Mouse (Mus musculus) heart, adult 18-20 months (tissue): Measurements from ENCODE around the gene Prss57. TPM values are rescaled to one million over a fixed set of nuclear protein-coding genes. Genes with fewer than 3 reads are reported as not detected.

Experiments
- DNase-seq, 2 experiments: peaks; one replicate each; pipeline ENCODE4 v3.0.0; 2021 to 2022; ENCODE audit warnings: mixed read lengths in 1 of 2
- total RNA-seq, 2 experiments: library from RNA; stranded (reverse); gene quantifications; 2 replicates each; pipeline ENCODE4 v1.2.3; 2021

Prss57 gene
- total RNA-seq, 2 experiments from 2014 or later = not detected

- DNase-seq = peak; percentile 63 to 65
These were observed 35.8 kb downstream of the Prss57 start, which contains the start of gene Fgf22 for GRCm38 (mm10) chr10:79754856-79755516. Gene Fgf22 (plus strand): TSS chr10:79755076.

- no peak for DNase-seq
These were observed 42.3 kb downstream of the Prss57 start for GRCm38 (mm10) chr10:79748496-79748895.

GRCm38 (mm10) chr10:79746774-79747151 is 44.0 kb downstream of the Prss57 start:
- DNase-seq = no peak

- DNase-seq = peak; percentile 97 to 98
These were observed 44.6 kb downstream of the Prss57 start, which contains the start of gene Polrmt for GRCm38 (mm10) chr10:79745898-79746773. Gene Polrmt (minus strand): TSS chr10:79746581.

GRCm38 (mm10) chr10:79745411-79745810 is 45.4 kb downstream of the Prss57 start:
- no peak for DNase-seq

GRCm38 (mm10) chr10:79743650-79744365 is 47.0 kb downstream of the Prss57 start:
- no peak for DNase-seq

- no peak for DNase-seq
These were observed 47.6 kb downstream of the Prss57 start for GRCm38 (mm10) chr10:79743161-79743560.

GRCm38 (mm10) chr10:79740863-79741262 is 49.9 kb downstream of the Prss57 start:
- DNase-seq = no peak

- no peak for DNase-seq
These were observed 51.5 kb downstream of the Prss57 start for GRCm38 (mm10) chr10:79739234-79739633.

GRCm38 (mm10) chr10:79738259-79738658 is 52.5 kb downstream of the Prss57 start:
- DNase-seq = no peak

GRCm38 (mm10) chr10:79736706-79737105 is 54.1 kb downstream of the Prss57 start:
- no peak for DNase-seq

- DNase-seq = no peak
These were observed 55.4 kb downstream of the Prss57 start for GRCm38 (mm10) chr10:79735361-79735760.

- DNase-seq = peak in 1 of 2 experiments; percentile 35
These were observed 56.9 kb downstream of the Prss57 start for GRCm38 (mm10) chr10:79733847-79734246.

GRCm38 (mm10) chr10:79732500-79732899 is 58.3 kb downstream of the Prss57 start:
- DNase-seq = peak in 1 of 2 experiments; percentile 51

Other genes with a start within 250 kb of the Prss57 start
- 10 to 100 TPM; 14.4 to 19.0 TPM for gene Mier2, start 235.8 kb downstream of the Prss57 start, total RNA-seq
- not detected for gene Theg, start 203.6 kb downstream of the Prss57 start, total RNA-seq
- gene C2cd4c, start 176.9 kb downstream of the Prss57 start, total RNA-seq = under 1 TPM in 1 of 2 experiments, not detected in 1; 0.10 TPM
- 1 to 10 TPM; 1.3 to 1.5 TPM for gene Shc2, start 153.0 kb downstream of the Prss57 start, total RNA-seq
- gene Odf3l2, start 145.2 kb downstream of the Prss57 start, total RNA-seq = not detected
- gene Madcam1, start 126.4 kb downstream of the Prss57 start, total RNA-seq = under 1 TPM in 1 of 2 experiments, not detected in 1; 0.21 TPM
- gene Tpgs1, start 121.6 kb downstream of the Prss57 start, total RNA-seq = 10 to 100 TPM; 15.5 to 18.0 TPM
- gene Cdc34, start 108.8 kb downstream of the Prss57 start, total RNA-seq = 100 to 1,000 TPM; 213 to 227 TPM
- gene Gzmm, start 101.9 kb downstream of the Prss57 start, total RNA-seq = 1 to 10 TPM; 7.2 to 7.9 TPM
- 1,000 to 10,000 TPM; 1,459 to 1,479 TPM for gene Bsg, start 86.5 kb downstream of the Prss57 start, total RNA-seq
- gene Hcn2, start 74.3 kb downstream of the Prss57 start, total RNA-seq = 10 to 100 TPM; 14.8 to 15.1 TPM
- 10 to 100 TPM; 46.3 to 49.5 TPM for gene Polrmt, start 44.4 kb downstream of the Prss57 start, total RNA-seq
- not detected for gene Fgf22, start 35.9 kb downstream of the Prss57 start, total RNA-seq
- gene Rnf126, start 24.0 kb downstream of the Prss57 start, total RNA-seq = 10 to 100 TPM; 22.0 to 23.1 TPM
- gene Fstl3, start 13.7 kb downstream of the Prss57 start, total RNA-seq = 1 to 10 TPM; 3.5 to 4.5 TPM
- 10 to 100 TPM; 44.3 to 45.7 TPM for gene Palm, start 2.6 kb upstream of the Prss57 start, total RNA-seq
- gene Misp, start 30.0 kb upstream of the Prss57 start, total RNA-seq = under 1 TPM; 0.42 to 0.67 TPM
- gene Ptbp1, start 63.5 kb upstream of the Prss57 start, total RNA-seq = 10 to 100 TPM; 35.8 to 39.9 TPM
- gene Prtn3, start 83.5 kb upstream of the Prss57 start, total RNA-seq = not detected
- under 1 TPM; 0.12 to 0.18 TPM for gene Plppr3, start 83.7 kb upstream of the Prss57 start, total RNA-seq
- gene Elane, start 95.3 kb upstream of the Prss57 start, total RNA-seq = not detected
- 100 to 1,000 TPM in 1 of 2 experiments, 10 to 100 TPM in 1; 49.7 to 435 TPM for gene Cfd, start 99.9 kb upstream of the Prss57 start, total RNA-seq
- gene Med16, start 118.0 kb upstream of the Prss57 start, total RNA-seq = 10 to 100 TPM; 50.4 to 56.7 TPM
- gene Gm26602, start 119.9 kb upstream of the Prss57 start, total RNA-seq = not detected
- gene Kiss1r, start 126.0 kb upstream of the Prss57 start, total RNA-seq = under 1 TPM; 0.17 to 0.46 TPM
- 10 to 100 TPM; 75.3 to 78.2 TPM for gene R3hdm4, start 130.2 kb upstream of the Prss57 start, total RNA-seq
- gene Arid3a, start 136.1 kb upstream of the Prss57 start, total RNA-seq = 1 to 10 TPM; 1.0 to 1.1 TPM
- 10 to 100 TPM; 33.1 to 33.6 TPM for gene Wdr18, start 169.2 kb upstream of the Prss57 start, total RNA-seq
- gene Grin3b, start 179.8 kb upstream of the Prss57 start, total RNA-seq = under 1 TPM; 0.57 to 0.67 TPM
- gene Tmem259, start 193.4 kb upstream of the Prss57 start, total RNA-seq = 100 to 1,000 TPM; 120 TPM
- 10 to 100 TPM; 28.3 to 32.6 TPM for gene Cnn2, start 197.6 kb upstream of the Prss57 start, total RNA-seq
- gene Abca7, start 205.5 kb upstream of the Prss57 start, total RNA-seq = 1 to 10 TPM; 6.5 to 7.6 TPM
- 1 to 10 TPM; 3.1 to 8.7 TPM for gene Arhgap45, start 225.7 kb upstream of the Prss57 start, total RNA-seq
- 10 to 100 TPM; 92.9 to 97.6 TPM for gene Polr2e, start 248.8 kb upstream of the Prss57 start, total RNA-seq